Mouse (Mus musculus) liver, postnatal 0 days (tissue): ENCODE measurements at regions not wholly inside any gene's neighbourhood (a gene's known extent, or its start where the extent isn't known, plus 50 kb on each side); places are given as distances from the start of the nearest gene placed in this dataset.

ENCODE experiments used
- CTCF ChIP-seq: sonication (generic); IDR thresholded peaks from 2 replicates; pipeline ENCODE4 v1.5.1; 2016; ENCODE audit warnings: antibody characterized with exemption, low read depth
- EP300 ChIP-seq: IDR thresholded peaks from 2 replicates; pipeline ENCODE4 v1.6.1; 2016; ENCODE audit warnings: antibody characterized with exemption, low read depth, mild to moderate bottlenecking

GRCm38 (mm10) chr16:57858765-57859201 lies 104.2 kb upstream of the Col8a1 start:
- TF ChIP-seq CTCF = no peak
- no peak for TF ChIP-seq EP300
